Mouse (Mus musculus): ENCODE measurements around the gene Hyls1. TPM values are rescaled to one million over a fixed set of nuclear protein-coding genes. Genes with fewer than 3 reads are reported as not detected.
"Not testable (repeated sequence)": the region's sequence is repeated elsewhere in the genome, so short reads cannot be mapped to it uniquely, and the experiment has no call there.

The Hyls1 gene
- total RNA-seq (2021): 1 to 10 TPM; 1.6 to 2.4 TPM

GRCm38 (mm10) chr9:35569571-35570534 is at the start of gene Hyls1, which contains the start of gene Pate2:
Gene Hyls1 (minus strand): TSS chr9:35570398.
Gene Pate2 (plus strand): TSS chr9:35570284.
- peak; percentile 88 to 93 for DNase-seq
- intact Hi-C loops (cut with DNase I): no loop called here

GRCm38 (mm10) chr9:35616784-35617183 is 46.6 kb upstream of the Hyls1 start:
- intact Hi-C loops (cut with DNase I); DNase-seq: not testable (repeated sequence)

GRCm38 (mm10) chr9:35614005-35614404 is 43.8 kb upstream of the Hyls1 start:
- intact Hi-C loops (cut with DNase I): no loop called here
- no peak for DNase-seq

DNA sequence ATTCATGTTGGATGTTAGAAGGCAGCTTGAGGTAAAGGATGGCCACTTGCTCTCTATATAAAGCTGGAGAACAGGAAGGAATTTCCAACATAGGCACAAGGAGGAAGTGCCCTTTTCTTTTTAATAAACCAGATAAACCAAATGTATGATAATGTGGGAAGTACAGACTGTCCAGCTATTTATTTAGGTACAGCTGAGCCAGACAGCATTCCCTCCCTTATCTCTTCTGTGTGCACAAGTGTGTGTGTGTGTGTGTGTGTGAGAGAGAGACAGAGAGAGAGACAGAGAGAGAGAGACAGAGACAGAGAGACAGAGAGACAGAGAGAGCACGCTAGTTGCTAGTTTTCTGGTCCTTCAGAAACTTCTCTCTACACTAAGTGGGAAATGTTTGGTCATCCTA is 41.6 kb upstream of the Hyls1 start, which contains the start of gene Pate4:
TSS of gene Pate4 (minus strand) at position 101 of the 400 bp plus-strand sequence.
- DNase-seq: no peak
- intact Hi-C loops (cut with DNase I): no loop called here

DNA sequence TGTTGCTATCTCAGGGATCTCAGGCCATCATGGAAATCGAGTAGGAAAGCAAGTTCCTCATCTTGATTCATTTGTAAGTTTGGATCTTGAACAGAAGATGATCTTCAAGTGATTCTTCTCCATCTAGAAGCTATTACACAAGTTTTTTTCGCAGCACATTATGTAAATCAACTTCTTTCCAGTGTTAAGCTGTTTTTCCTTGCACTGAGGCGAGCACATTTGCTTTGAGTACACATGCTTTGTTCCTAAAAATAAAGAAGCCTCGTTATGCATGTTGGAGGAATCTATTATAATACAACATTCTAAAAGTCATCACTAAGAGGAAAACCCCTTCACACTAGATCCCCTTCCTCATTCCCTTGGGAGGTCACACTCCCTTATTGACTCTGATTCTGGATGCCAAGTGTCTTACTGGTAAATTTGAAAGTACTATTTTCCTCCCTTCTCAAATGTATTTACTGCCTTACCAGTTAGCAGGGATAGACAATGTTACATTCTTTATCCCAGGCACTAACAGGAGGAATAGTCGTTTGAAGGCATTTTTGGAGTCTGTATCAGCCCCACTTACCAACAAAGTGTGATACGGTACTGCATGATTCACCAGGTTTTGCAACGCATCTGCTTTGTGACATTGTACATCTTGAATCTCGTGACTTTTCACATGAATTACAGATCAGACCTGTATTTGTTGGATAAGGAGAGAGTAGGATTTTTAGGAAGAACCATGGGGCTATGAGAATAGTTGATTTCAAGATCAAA is 37.6 kb upstream of the Hyls1 start:
- intact Hi-C loops (cut with DNase I): no loop called here
- DNase-seq: no peak

- no peak for DNase-seq
- intact Hi-C loops (cut with DNase I): loop anchor here (5.0 kb wide), 1 partner anchor 1094 kb away; no protein-coding TSS in a partner anchor
Measured at GRCm38 (mm10) chr9:35592903-35593302, 22.7 kb upstream of the Hyls1 start.

DNA sequence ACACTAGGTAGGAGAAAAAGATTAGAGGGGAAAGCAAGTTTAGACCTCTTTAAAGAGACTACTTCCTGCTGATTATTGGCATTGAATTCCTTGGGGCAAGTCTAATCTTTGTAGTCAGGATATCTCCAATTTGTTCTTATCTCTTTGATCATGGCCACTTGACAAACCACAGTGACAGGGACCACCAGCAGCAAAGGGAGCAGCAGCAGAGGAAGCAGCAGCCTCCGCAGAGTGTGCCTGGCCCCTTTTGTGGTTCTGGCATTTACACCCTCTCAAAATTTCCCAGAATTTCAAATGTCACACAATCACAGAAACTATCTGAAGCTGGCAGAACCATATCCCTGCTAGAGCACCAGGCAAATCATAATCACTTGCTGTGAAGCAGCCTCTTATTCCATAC is 17.5 kb upstream of the Hyls1 start:
- DNase-seq: no peak
- intact Hi-C loops (cut with DNase I): no loop called here

DNA sequence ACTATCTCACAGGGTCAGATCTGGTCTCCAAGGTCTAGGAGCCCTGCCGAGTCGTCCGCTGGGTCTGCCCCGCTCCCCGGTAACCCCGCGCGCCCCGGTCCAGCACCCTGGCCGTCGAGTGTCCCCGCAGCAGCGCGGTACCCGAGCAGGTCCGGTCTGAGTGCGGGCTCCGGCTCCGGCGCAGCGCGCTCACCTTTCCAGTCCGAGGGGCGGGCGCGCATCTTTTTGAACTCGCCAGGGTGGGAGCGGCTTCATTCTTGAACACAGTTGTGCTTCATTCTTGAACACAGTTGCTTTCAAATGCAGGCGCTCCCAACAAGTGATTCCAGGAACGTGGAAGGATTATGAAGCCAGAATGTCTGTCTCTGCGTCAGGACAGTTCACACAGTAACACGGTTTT is 4.2 kb upstream of the Hyls1 start:
- DNase-seq: no peak
- intact Hi-C loops (cut with DNase I): no loop called here

- intact Hi-C loops (cut with DNase I): no loop called here
- no peak for DNase-seq
Measured at GRCm38 (mm10) chr9:35570663-35571062, 465 bp upstream of the Hyls1 start.

DNA sequence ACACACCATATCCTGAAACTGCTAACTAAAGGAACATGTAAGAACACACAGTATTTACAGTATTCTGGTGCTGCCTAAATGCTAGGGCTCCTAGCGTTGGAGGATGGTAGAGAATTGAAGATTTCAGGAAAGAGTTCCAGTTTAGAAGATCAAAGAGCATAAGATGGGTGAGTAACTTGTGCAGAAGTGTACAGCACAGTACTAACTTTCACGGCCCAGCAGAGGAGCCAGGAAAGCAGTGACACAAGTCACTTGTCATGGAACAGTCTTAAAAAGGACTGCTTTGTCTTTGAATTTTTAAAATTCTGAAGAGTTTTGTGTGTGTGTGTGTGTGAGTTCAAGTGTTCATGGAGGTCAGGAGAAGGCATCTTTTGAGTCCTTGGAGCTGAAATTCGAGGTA is 2.2 kb downstream of the Hyls1 start:
- intact Hi-C loops (cut with DNase I): no loop called here
- no peak for DNase-seq

DNA sequence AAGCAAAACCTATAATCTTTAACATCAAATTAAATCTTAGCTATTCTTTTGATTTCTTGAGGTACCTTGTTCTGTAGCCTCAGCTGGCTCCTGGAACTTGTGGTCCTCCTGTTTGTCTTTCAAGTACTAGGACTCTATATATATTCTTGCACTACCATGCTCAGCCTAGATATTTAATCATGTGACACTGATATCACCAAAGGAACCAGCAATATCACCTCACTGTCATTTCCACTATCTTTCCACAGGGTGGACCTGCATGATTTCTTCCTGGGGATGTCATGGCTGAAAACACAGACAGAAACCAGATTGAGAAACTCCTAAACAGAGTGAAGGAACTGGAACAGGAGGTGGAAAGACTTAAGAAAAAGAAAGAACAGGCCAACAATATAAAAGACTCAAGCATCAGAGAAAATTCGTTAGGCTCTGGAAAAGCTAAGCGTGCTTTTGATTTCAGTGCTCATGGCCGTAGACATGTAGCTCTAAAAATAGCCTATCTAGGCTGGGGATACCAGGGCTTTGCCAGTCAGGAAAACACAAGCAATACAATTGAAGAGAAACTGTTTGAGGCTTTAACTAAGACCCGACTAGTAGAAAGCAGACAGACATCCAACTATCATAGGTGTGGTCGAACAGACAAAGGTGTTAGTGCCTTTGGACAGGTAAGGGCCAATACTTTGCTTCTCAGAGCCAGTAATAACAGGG is 5.5 kb downstream of the Hyls1 start:
- no peak for DNase-seq
- intact Hi-C loops (cut with DNase I): no loop called here

- no peak for DNase-seq
- intact Hi-C loops (cut with DNase I): no loop called here
Measured at GRCm38 (mm10) chr9:35561583-35561982, 8.6 kb downstream of the Hyls1 start.

- intact Hi-C loops (cut with DNase I): no loop called here
- DNase-seq: no peak
Measured at GRCm38 (mm10) chr9:35561076-35561475, 9.1 kb downstream of the Hyls1 start.

DNA sequence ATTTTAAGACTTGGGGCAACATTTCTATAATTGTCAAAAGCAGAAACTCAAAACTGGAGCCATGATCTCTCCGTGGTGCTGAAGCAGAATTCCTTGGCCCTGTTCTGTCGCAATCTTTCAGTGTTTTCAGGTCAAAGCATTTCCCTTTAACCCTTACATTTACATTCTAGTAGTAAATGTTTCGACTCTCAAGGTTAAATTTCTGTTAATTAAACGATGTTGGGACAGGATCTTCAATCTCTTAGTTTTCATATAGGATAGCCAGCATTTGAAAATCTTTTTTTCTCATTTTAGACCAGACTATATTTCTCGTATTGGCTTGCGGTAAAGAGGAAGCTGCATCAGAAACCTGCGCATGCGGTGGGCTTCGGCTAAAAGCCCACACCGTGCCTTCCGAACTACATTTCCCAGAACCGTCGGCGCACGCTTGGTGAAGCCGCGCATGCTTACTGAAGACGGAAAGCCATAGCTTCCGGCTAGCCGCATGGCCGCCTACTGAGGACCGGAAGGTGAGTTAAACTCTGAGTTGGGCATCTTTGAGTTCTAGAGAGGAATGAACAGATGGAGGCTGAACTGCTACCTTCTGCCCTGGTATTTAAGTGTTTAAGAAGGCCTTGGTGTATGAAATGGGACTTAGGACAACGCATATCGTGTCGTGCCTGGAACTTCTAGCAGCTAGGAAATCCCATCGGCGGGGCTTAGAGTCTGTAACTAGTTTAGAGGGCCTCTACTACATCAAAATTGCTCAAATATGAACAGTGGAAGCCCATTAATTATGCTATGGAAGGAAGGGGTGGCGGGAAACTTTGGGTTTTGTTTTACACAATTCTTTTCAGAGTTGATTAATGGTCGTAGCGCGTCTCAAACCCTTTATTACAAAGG is 10.9 kb downstream of the Hyls1 start:
- intact Hi-C loops (cut with DNase I): no loop called here
- peak; percentile 71 to 75 for DNase-seq

DNA sequence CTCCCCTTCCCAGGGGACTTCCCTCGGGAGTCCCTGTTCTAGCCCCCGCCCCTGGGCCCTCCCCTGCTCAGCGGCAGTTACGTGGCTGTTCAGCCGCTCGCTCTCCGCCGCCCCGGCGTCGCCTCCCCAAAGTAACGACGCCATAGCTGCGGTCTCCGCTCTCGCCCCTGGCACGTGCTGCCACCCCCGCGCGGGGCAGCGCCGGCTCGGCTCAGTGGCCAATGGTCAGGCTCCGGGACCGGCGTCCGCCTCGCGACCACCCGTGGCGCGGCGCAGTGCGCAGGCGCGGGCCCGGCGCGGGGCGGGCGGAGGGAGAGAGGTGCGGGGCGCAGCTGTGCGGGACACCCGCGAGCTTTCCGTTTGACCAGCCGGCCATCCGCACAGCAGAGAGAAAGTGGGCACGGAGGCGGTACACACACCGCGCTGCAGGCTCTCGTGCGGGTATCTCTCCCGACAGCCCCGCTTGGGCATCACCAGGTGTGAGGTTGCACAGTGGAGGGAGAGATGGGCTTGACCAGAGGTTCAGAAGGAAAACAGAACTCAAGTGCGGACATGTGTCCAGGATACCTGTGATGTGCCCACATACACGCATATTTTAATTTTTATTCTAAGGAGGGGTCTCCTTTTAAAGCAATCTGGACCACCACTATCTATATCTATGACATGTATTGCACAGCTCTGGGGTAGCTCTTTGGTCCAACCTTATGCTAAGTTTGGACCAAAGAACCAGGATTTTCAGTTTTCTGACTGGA is 11.8 kb downstream of the Hyls1 start, which contains the start of the genes Ddx25 and Pus3:
TSS of gene Ddx25 (minus strand) at position 272 of the 752 bp plus-strand sequence.
TSS of gene Pus3 (plus strand) at position 339 of the 752 bp plus-strand sequence.
- no peak for DNase-seq
- intact Hi-C loops (cut with DNase I): no loop called here

- intact Hi-C loops (cut with DNase I): no loop called here
- DNase-seq: no peak
Measured at GRCm38 (mm10) chr9:35556494-35557102, 13.6 kb downstream of the Hyls1 start.

DNA sequence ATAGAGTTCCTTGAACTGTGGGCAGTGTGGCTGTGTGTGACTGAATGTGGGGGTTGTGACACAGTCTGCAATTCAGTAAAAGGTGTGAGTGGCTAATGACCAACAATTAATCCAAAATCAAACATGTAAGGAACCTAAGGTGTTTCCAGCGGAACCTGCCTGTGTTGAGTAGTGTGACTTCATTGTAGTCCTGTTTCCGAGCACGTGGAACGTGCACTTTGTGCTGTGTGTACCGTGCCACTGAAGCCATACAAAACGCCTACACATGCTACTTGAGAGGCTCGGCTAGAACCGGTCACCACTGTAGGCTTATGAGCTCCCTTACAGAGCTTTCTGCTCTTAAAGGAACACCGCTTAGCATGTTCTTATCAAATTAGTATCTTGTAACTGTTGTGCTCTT is 21.7 kb downstream of the Hyls1 start:
- DNase-seq: no peak
- intact Hi-C loops (cut with DNase I): no loop called here

DNA sequence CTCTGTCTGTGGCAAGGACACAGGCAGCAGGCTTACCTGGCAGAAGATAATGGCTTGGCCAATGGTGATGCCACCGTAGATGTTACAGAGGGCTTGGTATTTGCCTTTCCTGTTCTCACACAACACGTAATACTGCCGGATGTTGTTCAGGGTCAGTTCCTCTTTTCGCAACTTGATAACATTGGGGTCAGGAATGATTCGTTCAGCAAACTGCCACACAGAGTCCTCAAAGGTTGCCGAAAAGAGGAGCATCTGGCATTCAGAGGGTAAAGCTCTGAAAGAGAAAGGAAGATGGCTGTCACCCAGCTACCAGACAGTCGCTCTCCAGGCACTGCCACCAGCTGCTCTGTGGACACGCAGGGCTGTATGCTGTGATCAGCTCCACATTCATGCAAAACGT is 23.5 kb downstream of the Hyls1 start:
- no peak for DNase-seq
- intact Hi-C loops (cut with DNase I): no loop called here
